Mouse (Mus musculus) liver, embryonic 15.5 days (tissue): ENCODE measurements around the gene Cdca8. TPM values are rescaled to one million over a fixed set of nuclear protein-coding genes. Genes with fewer than 3 reads are reported as not detected.
A peak's percentile ranks its signal among the peaks of the same experiment; 100 is the strongest.
"Not testable (repeated sequence)": the region's sequence is repeated elsewhere in the genome, so short reads cannot be mapped to it uniquely, and the experiment has no call there.

Source experiments
- ATAC-seq: fragments of 200-750 bp; cut with Nextera tagmentation; 2 replicates; pipeline ENCODE4 v1.8.0; 2017; ENCODE audit warnings: moderate number of reproducible peaks, mild to moderate bottlenecking, moderate library complexity; ENCODE audit not compliant: insufficient read depth
- H3K27ac ChIP-seq: fragments of 300-500 bp; sonication (generic); replicated peaks from 2 replicates; pipeline ENCODE4 v1.5.1; 2015; ENCODE audit warnings: mild to moderate bottlenecking, inconsistent platforms
- H3K27me3 ChIP-seq: fragments of 300-500 bp; sonication (generic); 2 replicates; pipeline ENCODE4 v1.6.1; 2015; ENCODE audit warnings: mild to moderate bottlenecking, inconsistent platforms
- H3K36me3 ChIP-seq: fragments of 300-500 bp; sonication (generic); replicated peaks from 2 replicates; pipeline ENCODE4 v1.6.1; 2015; ENCODE audit warnings: moderate library complexity, mild to moderate bottlenecking, inconsistent platforms
- H3K4me1 ChIP-seq: fragments of 300-500 bp; sonication (generic); replicated peaks from 2 replicates; pipeline ENCODE4 v1.6.1; 2015; ENCODE audit warnings: inconsistent platforms
- H3K4me2 ChIP-seq: fragments of 300-500 bp; sonication (generic); 2 replicates; pipeline ENCODE4 v1.6.1; 2015; ENCODE audit warnings: moderate library complexity, mild to moderate bottlenecking, inconsistent platforms
- H3K4me3 ChIP-seq: fragments of 300-500 bp; sonication (generic); replicated peaks from 2 replicates; pipeline ENCODE4 v1.5.1; 2015; ENCODE audit warnings: mild to moderate bottlenecking, inconsistent platforms
- H3K9ac ChIP-seq: fragments of 300-500 bp; sonication (generic); 2 replicates; pipeline ENCODE4 v1.6.1; 2015; ENCODE audit warnings: moderate library complexity, mild to moderate bottlenecking, inconsistent platforms
- H3K9me3 ChIP-seq: fragments of 300-500 bp; sonication (generic); replicated peaks from 2 replicates; pipeline ENCODE4 v1.6.1; 2016; ENCODE audit warnings: inconsistent platforms
- WGBS: fragments of 180-500 bp; shearing (Covaris S2); methylation state at CpG from one replicate; pipeline ENCODE4 v1.1.7; 2015; ENCODE audit warnings: mixed read lengths; ENCODE audit not compliant: insufficient replicate concordance; 5-methylcytosine and 5-hydroxymethylcytosine counted together
- polyA plus RNA-seq: library from polyadenylated mRNA; unstranded; fragments of >200 nt; fragmentation: Nextera tagmentation; extraction: Ambion mirVana; gene quantifications from 2 replicates; pipeline ENCODE4 v1.2.1, GENCODE M21; 2015

Cdca8 gene
- 116 and 118 TPM in 2 replicates for polyA plus RNA-seq

DNA sequence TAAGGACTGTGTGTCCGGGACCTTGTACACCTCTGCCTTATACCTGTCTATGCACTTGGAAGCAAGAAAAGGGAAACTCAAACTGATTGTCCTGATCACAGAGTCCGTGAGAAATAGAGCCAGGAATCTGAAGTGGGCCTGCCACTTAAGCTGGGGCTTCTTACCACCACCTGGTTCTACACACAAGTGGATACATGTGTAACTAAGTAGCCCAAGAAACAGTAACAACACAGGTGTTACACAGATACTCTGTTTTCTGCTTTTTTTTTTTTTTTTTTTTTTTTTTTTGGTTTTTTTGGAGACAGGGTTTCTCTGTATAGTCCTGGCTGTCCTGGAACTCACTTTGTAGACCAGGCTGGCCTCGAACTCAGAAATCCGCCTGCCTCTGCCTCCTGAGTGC, at the start of gene Cdca8:
Gene Cdca8 (minus strand): TSS at position 101 of the 400 bp plus-strand sequence.
- Histone ChIP-seq H3K4me1 (peaks cover 25% of the 10 kb centered on the region), H3K36me3 (peaks cover 38% of the 10 kb centered on the region), H3K4me3 (peak within 1 kb of the TSS; percentile 91)
- H3K4me2 ChIP-seq, H3K27me3 ChIP-seq, H3K9me3 ChIP-seq, H3K27ac ChIP-seq, ATAC-seq, H3K9ac ChIP-seq: not testable (repeated sequence)
- 77% methylated on average over 4 of the region's 4 CpGs for WGBS

- Histone ChIP-seq H3K4me3 (no peak overlapping the region), H3K9me3 (no peaks in the 10 kb centered on the region), H3K4me2 (no peak overlapping the region), H3K4me1 (peaks cover 10% of the 10 kb centered on the region; the same call in 1 of the 2 replicates), H3K27me3 (peaks cover 90% of the 10 kb centered on the region), H3K9ac (no peak overlapping the region), H3K36me3 (no peaks in the 10 kb centered on the region), H3K27ac (no peak overlapping the region)
- ATAC-seq, result no peak
- WGBS, result 16% methylated on average over 9 of the region's 9 CpGs
Measured at GRCm38 (mm10) chr4:124988382-124988781, 49.3 kb upstream of the Cdca8 start.

- WGBS, result 14% methylated on average over 10 of the region's 10 CpGs
- H3K4me2 ChIP-seq, result no peak overlapping the region
- no peak overlapping the region for H3K27ac ChIP-seq
- H3K4me3 ChIP-seq, result no peak overlapping the region
- no peaks in the 10 kb centered on the region for H3K36me3 ChIP-seq
- no peak overlapping the region for H3K9ac ChIP-seq
- peaks cover 93% of the 10 kb centered on the region for H3K27me3 ChIP-seq
- ATAC-seq, result no peak
- H3K9me3 ChIP-seq, result no peaks in the 10 kb centered on the region
- peaks cover 10% of the 10 kb centered on the region; the same call in 1 of the 2 replicates for H3K4me1 ChIP-seq
Measured at GRCm38 (mm10) chr4:124987711-124988097, 48.6 kb upstream of the Cdca8 start.

DNA sequence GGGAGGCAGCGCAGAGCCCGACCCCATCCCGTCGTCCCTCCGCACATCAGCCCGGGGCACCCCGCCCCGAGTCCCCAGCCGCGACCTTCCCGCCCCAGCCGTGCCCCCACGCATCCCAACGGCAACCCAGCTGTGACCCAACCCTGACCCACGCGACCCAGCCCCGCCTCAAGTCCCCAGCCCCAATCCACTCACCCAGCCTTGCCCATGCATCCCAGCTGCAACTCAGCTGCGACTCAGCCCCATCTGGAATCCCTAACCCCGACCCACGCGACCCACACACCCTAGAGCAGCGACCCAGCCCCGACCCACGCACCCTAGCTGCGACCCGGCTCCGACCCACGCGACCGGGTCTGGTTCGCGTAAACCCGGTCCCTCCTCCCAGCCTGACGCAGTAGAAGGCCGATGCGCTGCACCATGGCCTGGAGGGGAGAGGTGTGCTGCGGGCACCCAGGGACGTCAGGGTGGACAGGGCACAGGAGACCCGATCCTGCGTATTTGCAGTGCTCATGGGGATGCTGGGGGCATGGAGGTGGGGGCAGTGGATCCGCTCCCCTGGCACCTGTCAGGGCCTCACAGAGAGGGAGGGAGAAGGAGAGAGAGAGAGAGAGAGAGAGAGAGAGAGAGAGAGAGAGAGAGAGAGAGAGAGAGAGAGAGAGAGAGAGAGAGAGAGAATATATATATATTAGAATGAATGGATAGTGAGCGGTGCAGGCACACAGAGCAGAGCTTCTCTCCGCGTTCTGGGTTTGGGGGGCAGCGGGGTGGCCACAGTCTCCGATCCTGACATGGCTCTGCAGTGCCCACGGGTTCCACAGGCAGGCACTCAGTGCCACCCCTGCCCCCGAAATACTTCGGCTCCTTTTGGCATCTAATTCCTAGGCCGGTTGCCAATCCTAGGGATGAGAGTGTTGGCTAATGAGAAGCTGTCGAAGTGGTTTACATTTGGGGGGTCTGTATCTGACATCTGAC, 47.9 kb upstream of the Cdca8 start:
- no peaks in the 10 kb centered on the region for H3K36me3 ChIP-seq
- peak overlapping the region; percentile 39 for H3K4me3 ChIP-seq
- H3K4me1 ChIP-seq, result peaks cover 10% of the 10 kb centered on the region; the same call in 1 of the 2 replicates
- 7% methylated on average over 50 of the region's 51 CpGs for WGBS
- ATAC-seq, result no peak
- peaks cover 98% of the 10 kb centered on the region for H3K27me3 ChIP-seq
- no peak overlapping the region for H3K9ac ChIP-seq
- H3K4me2 ChIP-seq, result peak overlapping the region; percentile 56
- no peak overlapping the region for H3K27ac ChIP-seq
- no peaks in the 10 kb centered on the region for H3K9me3 ChIP-seq

DNA sequence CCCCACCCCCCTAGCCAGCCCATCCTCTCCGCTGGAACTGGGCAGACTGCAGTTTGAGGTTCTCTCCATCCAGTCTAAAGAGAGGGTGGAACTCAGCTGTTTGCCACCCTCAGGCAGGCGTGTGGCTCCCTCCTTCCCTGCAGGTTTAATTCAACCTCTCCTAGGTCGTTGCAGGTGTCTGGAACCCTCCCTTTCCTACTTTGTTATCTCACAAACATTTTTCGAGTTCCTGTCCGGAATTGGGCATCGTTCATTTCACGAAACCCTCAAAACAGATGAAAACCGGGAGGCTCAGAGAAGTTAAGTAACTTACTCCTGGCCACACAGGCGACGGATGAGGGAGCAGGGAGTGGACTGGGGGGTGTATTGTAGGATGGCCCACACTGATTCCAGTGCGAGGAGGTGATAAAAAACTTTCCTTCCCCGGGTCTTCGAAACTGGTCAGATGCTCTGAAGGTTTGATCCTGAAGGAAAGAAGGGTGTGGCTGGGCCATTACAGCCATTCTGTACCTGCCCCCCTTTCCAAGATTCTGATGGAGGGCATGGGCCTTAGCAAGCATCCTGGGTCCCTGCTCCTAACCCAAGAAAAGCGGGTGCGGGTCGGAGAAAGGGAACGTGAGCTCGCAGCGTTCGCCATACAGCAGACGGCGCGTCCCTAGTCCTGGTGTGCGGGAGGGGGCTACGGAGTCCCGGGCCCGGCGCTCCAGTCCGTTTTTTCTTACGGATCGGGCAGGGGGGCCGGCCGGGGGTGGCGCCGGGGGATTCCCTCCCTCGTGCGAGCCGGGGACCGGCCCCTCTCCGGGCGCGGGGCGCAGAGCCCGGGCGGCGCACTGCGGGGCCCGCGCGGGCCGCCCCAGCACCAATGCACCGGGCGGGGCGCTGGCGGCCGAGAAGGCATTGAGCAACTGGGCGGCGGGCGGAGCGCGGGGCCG, 46.8 kb upstream of the Cdca8 start, which contains the start of gene Rspo1:
Gene Rspo1 (plus strand): TSS at position 760 of the 932 bp plus-strand sequence.
- Histone ChIP-seq H3K4me1 (peaks cover 10% of the 10 kb centered on the region; the same call in 1 of the 2 replicates), H3K4me3 (peak within 1 kb of the TSS; percentile 39), H3K4me2 (peak within 1 kb of the TSS; percentile 56), H3K9me3 (no peaks in the 10 kb centered on the region), H3K36me3 (no peaks in the 10 kb centered on the region), H3K9ac (no peak within 1 kb of the TSS), H3K27me3 (peaks cover 97% of the 10 kb centered on the region), H3K27ac (no peak within 1 kb of the TSS)
- 2% methylated on average over 45 of the region's 62 CpGs for WGBS
- no peak for ATAC-seq

DNA sequence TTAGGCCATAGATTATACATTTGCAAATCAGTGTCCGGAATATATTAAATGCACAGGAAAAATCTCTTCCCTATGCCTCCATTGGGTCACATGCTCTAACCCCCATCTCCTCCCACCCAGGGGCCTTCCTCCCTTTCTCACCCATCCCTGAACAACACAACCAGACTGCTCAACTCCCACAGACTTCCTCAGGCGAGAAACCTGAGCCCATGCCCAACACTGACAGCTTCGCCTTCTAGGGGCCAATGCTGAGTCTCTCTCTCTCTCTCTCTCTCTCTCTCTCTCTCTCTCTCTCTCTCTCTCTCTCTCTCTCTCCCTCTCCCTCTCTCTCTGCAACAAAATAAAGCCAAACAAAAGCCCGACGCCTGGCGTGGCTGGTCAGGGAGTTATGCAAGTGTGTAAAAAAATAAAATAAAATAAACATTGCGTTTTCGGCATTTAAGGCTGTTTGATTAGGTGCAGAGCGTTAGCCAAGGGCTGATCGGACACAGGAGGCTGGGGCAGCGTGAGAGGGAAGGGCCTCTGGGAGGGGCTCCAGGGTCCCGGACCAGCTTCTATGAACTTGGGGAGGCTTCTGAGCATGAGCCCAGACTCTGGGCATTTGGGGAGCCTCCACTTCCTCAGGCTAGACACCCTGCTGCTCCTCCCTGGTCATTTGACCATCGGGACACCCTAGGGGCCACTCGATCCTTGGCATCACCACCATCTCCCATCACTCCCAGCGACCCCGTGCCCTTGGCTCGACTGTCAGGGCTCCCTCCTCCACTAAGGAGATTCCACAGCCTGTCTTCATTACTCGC, 46.0 kb upstream of the Cdca8 start:
- Histone ChIP-seq H3K4me3 (no peak overlapping the region), H3K9me3 (no peaks in the 10 kb centered on the region), H3K36me3 (no peaks in the 10 kb centered on the region), H3K9ac (no peak overlapping the region), H3K27me3 (peaks cover 88% of the 10 kb centered on the region), H3K4me2 (no peak overlapping the region), H3K27ac (no peak overlapping the region), H3K4me1 (peaks cover 10% of the 10 kb centered on the region; the same call in 1 of the 2 replicates)
- 10% methylated on average over 18 of the region's 18 CpGs for WGBS
- ATAC-seq, result no peak

GRCm38 (mm10) chr4:124983893-124984526, 44.9 kb upstream of the Cdca8 start:
- Histone ChIP-seq H3K27ac (no peak overlapping the region), H3K4me1 (peaks cover 10% of the 10 kb centered on the region; the same call in 1 of the 2 replicates), H3K4me2 (no peak overlapping the region), H3K27me3 (peaks cover 81% of the 10 kb centered on the region), H3K4me3 (no peak overlapping the region), H3K9ac (no peak overlapping the region), H3K9me3 (no peaks in the 10 kb centered on the region), H3K36me3 (no peaks in the 10 kb centered on the region)
- 13% methylated on average over 9 of the region's 9 CpGs for WGBS
- ATAC-seq, result no peak

GRCm38 (mm10) chr4:124978201-124978600, 39.1 kb upstream of the Cdca8 start:
- no peak for ATAC-seq
- 17% methylated on average over 5 of the region's 5 CpGs for WGBS
- H3K27ac ChIP-seq, result no peak overlapping the region

DNA sequence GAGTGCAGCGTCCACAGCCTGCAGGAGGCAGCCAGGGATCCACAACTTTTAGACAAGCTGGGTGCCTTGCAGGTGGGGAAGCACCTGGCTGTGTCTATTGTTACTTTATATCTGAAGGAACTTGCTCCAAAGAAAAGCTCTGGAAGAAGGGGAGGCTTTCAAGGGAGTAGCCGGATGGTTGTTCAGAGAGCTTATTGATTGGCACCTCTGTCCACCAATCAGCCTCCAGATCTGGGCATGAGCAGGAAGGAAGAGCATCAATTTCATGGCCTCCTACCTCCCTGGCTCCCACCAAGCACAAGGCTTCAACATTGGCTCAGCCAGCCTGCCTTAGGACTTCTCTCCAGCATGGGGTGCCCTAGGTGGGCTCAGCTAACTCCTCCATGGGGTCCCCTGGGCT, 34.2 kb upstream of the Cdca8 start:
- H3K9me3 ChIP-seq, result no peaks in the 10 kb centered on the region
- H3K4me3 ChIP-seq, result no peak overlapping the region
- no peaks in the 10 kb centered on the region for H3K36me3 ChIP-seq
- WGBS, result 52% methylated on average over 2 of the region's 2 CpGs
- no peak overlapping the region for H3K4me2 ChIP-seq
- H3K4me1 ChIP-seq, result no peaks in the 10 kb centered on the region
- H3K27ac ChIP-seq, result no peak overlapping the region
- H3K9ac ChIP-seq, result no peak overlapping the region
- no peak for ATAC-seq
- H3K27me3 ChIP-seq, result no peaks in the 10 kb centered on the region

More at GRCm38 (mm10) chr4:124978201-124978600, 39.1 kb upstream of the Cdca8 start:
- Histone ChIP-seq H3K4me3 (no peak overlapping the region), H3K27me3 (peaks cover 26% of the 10 kb centered on the region), H3K9ac (no peak overlapping the region), H3K36me3 (no peaks in the 10 kb centered on the region), H3K4me1 (no peaks in the 10 kb centered on the region), H3K9me3 (no peaks in the 10 kb centered on the region), H3K4me2 (no peak overlapping the region)

GRCm38 (mm10) chr4:124972316-124972715, 33.2 kb upstream of the Cdca8 start:
- no peak for ATAC-seq
- H3K27ac ChIP-seq, result no peak overlapping the region
- H3K9me3 ChIP-seq, result no peaks in the 10 kb centered on the region
- H3K4me3 ChIP-seq, result no peak overlapping the region
- no peaks in the 10 kb centered on the region for H3K27me3 ChIP-seq
- H3K4me2 ChIP-seq, result no peak overlapping the region
- no peaks in the 10 kb centered on the region for H3K4me1 ChIP-seq
- H3K9ac ChIP-seq, result no peak overlapping the region
- 52% methylated on average over 9 of the region's 9 CpGs for WGBS
- no peaks in the 10 kb centered on the region for H3K36me3 ChIP-seq
